Mouse (Mus musculus) midbrain, embryonic 10.5 days (tissue): ENCODE results near the gene Cd300a. TPM values are rescaled to one million over a fixed set of nuclear protein-coding genes. Genes with fewer than 3 reads are reported as not detected.

Experiments used
- DNase-seq: peaks from one replicate; pipeline ENCODE4 v3.0.0-alpha.2; 2017; ENCODE audit warnings: low spot score
- H3K27ac ChIP-seq: fragments of 300-500 bp; sonication (generic); replicated peaks from 2 replicates; pipeline ENCODE4 v1.5.1; 2016; ENCODE audit warnings: mild to moderate bottlenecking
- H3K27me3 ChIP-seq: fragments of 300-500 bp; sonication (generic); 2 replicates; pipeline ENCODE4 v1.6.1; 2016; ENCODE audit warnings: low read depth, mild to moderate bottlenecking; ENCODE audit not compliant: poor library complexity, severe bottlenecking
- H3K36me3 ChIP-seq: fragments of 300-500 bp; sonication (generic); 2 replicates; pipeline ENCODE4 v1.6.1; 2016; ENCODE audit warnings: mild to moderate bottlenecking, moderate library complexity
- H3K4me1 ChIP-seq: fragments of 300-500 bp; sonication (generic); 2 replicates; pipeline ENCODE4 v1.6.1; 2016
- H3K4me3 ChIP-seq: fragments of 300-500 bp; sonication (generic); 2 replicates; pipeline ENCODE4 v1.5.1; 2016; ENCODE audit warnings: mild to moderate bottlenecking, moderate library complexity
- H3K9me3 ChIP-seq: fragments of 300-500 bp; sonication (generic); replicated peaks from 2 replicates; pipeline ENCODE4 v1.6.1; 2016; ENCODE audit warnings: mild to moderate bottlenecking
- WGBS: fragments of 180-500 bp; shearing (Covaris S2); methylation state at CpG from one replicate; pipeline ENCODE4 v1.1.7; 2016; 5-methylcytosine and 5-hydroxymethylcytosine counted together
- polyA plus RNA-seq: library from polyadenylated mRNA; unstranded; fragments of >200 nt; fragmentation: Nextera tagmentation; extraction: Ambion mirVana; gene quantifications from 2 replicates; pipeline ENCODE4 v1.2.1, GENCODE M21; 2016

Cd300a gene
- polyA plus RNA-seq, 1 experiment from 2014 or later, result 0.58 TPM

DNA sequence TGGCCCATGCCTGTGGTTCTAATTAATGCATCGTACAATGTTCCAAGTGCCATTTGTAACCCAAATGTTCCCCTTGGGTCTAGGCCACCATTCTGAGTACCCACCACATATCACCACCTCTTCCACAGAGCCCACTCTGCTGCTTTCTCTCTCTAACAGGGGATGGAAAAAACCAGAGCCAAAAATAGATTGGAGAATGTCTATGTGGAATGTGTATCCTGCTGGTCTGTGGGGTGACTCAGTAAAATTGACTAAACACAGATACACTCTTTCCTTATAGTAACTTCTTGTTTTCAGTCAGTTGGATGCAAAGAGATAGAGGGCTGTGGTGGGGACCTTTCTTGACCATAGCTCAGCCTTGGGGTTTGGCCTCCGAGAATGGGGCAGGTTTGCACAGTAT, 39.7 kb downstream of the Cd300a start:
- Histone ChIP-seq H3K36me3 (no peaks in the 10 kb centered on the region), H3K4me1 (no peaks in the 10 kb centered on the region), H3K27ac (no peak overlapping the region), H3K27me3 (no peaks in the 10 kb centered on the region), H3K9me3 (no peaks in the 10 kb centered on the region), H3K4me3 (no peak overlapping the region)
- 93% methylated on average over 2 of the region's 2 CpGs for WGBS
- no peak for DNase-seq

DNA sequence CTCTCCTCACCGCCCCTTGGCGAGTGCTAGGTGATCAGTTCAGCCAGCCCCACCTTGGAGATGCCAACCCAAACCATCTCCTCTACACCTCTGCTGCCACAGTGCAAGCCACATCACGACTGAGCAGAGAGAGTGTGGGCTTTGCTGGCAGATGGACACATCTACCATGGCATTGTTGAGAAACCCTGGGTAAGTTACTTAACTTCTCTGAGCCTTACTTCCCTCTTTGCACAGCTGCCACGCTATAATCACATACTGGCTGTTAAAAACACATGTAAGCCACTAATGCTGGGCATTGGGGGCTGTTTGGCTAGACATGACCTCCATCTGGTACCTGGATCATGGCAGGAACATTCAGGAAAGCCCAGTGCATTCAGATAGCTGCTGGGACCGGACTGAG, 41.2 kb downstream of the Cd300a start:
- Histone ChIP-seq H3K9me3 (no peaks in the 10 kb centered on the region), H3K4me3 (no peak overlapping the region), H3K27me3 (no peaks in the 10 kb centered on the region), H3K27ac (no peak overlapping the region), H3K4me1 (no peaks in the 10 kb centered on the region), H3K36me3 (no peaks in the 10 kb centered on the region)
- 78% methylated on average over 5 of the region's 5 CpGs for WGBS
- no peak for DNase-seq

DNA sequence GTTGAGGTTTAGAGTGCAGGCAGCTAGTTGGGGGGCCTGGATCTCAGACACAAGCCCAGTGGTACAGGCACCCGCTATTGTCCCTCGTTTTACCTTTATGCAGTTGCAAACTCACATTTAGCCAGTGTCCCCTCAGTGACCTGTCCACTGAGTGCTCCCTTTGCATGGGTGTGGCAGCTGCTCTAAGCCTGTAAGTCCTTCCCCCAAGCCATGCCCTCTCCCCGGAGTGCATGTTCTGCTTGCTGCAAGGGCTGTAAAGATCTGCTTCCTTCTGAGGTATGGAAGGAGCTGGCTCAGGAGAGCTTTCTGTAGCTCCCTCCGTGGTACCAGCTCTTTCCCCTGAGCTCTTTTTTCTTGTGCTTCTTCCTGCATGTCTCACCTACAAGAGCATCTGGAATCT, 43.8 kb downstream of the Cd300a start:
- 80% methylated on average over 4 of the region's 4 CpGs for WGBS
- no peaks in the 10 kb centered on the region for H3K27me3 ChIP-seq
- no peak for DNase-seq
- H3K4me3 ChIP-seq, result no peak overlapping the region
- no peaks in the 10 kb centered on the region for H3K9me3 ChIP-seq
- H3K36me3 ChIP-seq, result no peaks in the 10 kb centered on the region
- H3K4me1 ChIP-seq, result no peaks in the 10 kb centered on the region
- no peak overlapping the region for H3K27ac ChIP-seq

DNA sequence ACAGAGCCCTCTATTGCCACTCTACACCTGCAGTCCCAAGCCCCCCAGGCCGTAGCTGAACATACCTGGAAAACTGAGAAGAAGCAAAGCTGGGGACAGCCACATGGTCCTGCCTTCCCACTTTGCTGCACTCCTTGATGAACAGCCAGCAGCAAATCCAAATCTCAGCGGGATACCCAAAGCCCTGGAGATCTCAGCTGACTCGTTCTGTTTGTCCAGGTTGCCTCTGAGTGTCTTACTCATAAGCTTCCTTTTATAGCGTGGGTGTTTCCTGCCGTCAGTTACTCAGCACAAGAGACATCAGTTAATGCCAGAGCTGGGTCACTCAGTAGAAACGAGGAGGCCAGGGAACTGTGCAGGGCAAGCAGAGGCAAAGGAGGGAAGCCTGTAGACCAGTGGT, 44.3 kb downstream of the Cd300a start, which contains the start of gene Cd300lb:
TSS of gene Cd300lb (minus strand) at position 243 of the 400 bp plus-strand sequence.
- H3K9me3 ChIP-seq, result no peaks in the 10 kb centered on the region
- H3K36me3 ChIP-seq, result no peaks in the 10 kb centered on the region
- DNase-seq, result no peak
- H3K27ac ChIP-seq, result no peak within 1 kb of the TSS
- no peaks in the 10 kb centered on the region for H3K27me3 ChIP-seq
- no peaks in the 10 kb centered on the region for H3K4me1 ChIP-seq
- 71% methylated on average over 6 of the region's 6 CpGs for WGBS
- no peak within 1 kb of the TSS for H3K4me3 ChIP-seq

Other genes with a start within 250 kb of the Cd300a start
- gene Rpl38, start 221.5 kb upstream of the Cd300a start, polyA plus RNA-seq, result 851 and 1,060 TPM in 2 replicates
- gene Ttyh2, start 214.6 kb upstream of the Cd300a start, polyA plus RNA-seq, result 9.6 and 12.6 TPM in 2 replicates
- gene Dnaic2, start 162.6 kb upstream of the Cd300a start, polyA plus RNA-seq, result 2.1 and 2.2 TPM in 2 replicates
- gene Kif19a, start 124.7 kb upstream of the Cd300a start, polyA plus RNA-seq, result 1.1 and 1.7 TPM in 2 replicates
- 57.3 and 69.1 TPM in 2 replicates for gene Btbd17, start 94.1 kb upstream of the Cd300a start, polyA plus RNA-seq
- gene Gpr142, start 91.1 kb upstream of the Cd300a start, polyA plus RNA-seq, result 0.27 and 0.36 TPM in 2 replicates
- gene Gprc5c, start 38.9 kb upstream of the Cd300a start, polyA plus RNA-seq, result 19.0 TPM in 2 replicates
- gene Cd300lb, start 44.3 kb downstream of the Cd300a start, polyA plus RNA-seq, result 0.05 TPM in 1 of 2 replicates, not detected in the other
- gene Cd300c, start 79.1 kb downstream of the Cd300a start, polyA plus RNA-seq, result not detected in 2 replicates
- gene Cd300ld, start 99.9 kb downstream of the Cd300a start, polyA plus RNA-seq, result 0.10 TPM in 2 replicates
- gene Cd300c2, start 111.8 kb downstream of the Cd300a start, polyA plus RNA-seq, result 0.56 and 0.71 TPM in 2 replicates
- gene Cd300ld2, start 126.2 kb downstream of the Cd300a start, polyA plus RNA-seq, result not detected in 2 replicates
- not detected in 2 replicates for gene Cd300ld4, start 137.0 kb downstream of the Cd300a start, polyA plus RNA-seq
- gene Cd300ld5, start 147.7 kb downstream of the Cd300a start, polyA plus RNA-seq, result not detected in 2 replicates
- gene Cd300ld3, start 158.4 kb downstream of the Cd300a start, polyA plus RNA-seq, result not detected in 2 replicates
- gene Cd300e, start 172.1 kb downstream of the Cd300a start, polyA plus RNA-seq, result not detected in 2 replicates
- 0.49 and 1.1 TPM in 2 replicates for gene Rab37, start 201.4 kb downstream of the Cd300a start, polyA plus RNA-seq
- 0.21 TPM in 1 of 2 replicates, not detected in the other for gene Cd300lf, start 244.0 kb downstream of the Cd300a start, polyA plus RNA-seq